Mouse (Mus musculus) forebrain, embryonic 11.5 days (tissue): ENCODE results near the gene Zfp382. TPM values are rescaled to one million over a fixed set of nuclear protein-coding genes. Genes with fewer than 3 reads are reported as not detected.
A peak's percentile ranks its signal among the peaks of the same experiment; 100 is the strongest.

ENCODE experiments used
- ATAC-seq: fragments of 200-750 bp; cut with Nextera tagmentation; replicated peaks from 2 replicates; pipeline ENCODE4 v1.8.0; 2017; ENCODE audit warnings: moderate TSS enrichment; ENCODE audit not compliant: low FRiP score
- DNase-seq: peaks from one replicate; pipeline ENCODE4 v3.0.0-alpha.2; 2017; ENCODE audit warnings: low spot score
- H3K27ac ChIP-seq: fragments of 300-500 bp; sonication (generic); 2 replicates; pipeline ENCODE4 v1.5.1; 2014; ENCODE audit warnings: low read depth, low read length
- H3K27me3 ChIP-seq: fragments of 300-500 bp; sonication (generic); 2 replicates; pipeline ENCODE4 v1.6.1; 2014; ENCODE audit warnings: mild to moderate bottlenecking, low read length, mixed read lengths; ENCODE audit not compliant: control insufficient read depth, insufficient read depth
- H3K36me3 ChIP-seq: fragments of 300-500 bp; sonication (generic); 2 replicates; pipeline ENCODE4 v1.6.1; 2014; ENCODE audit warnings: mild to moderate bottlenecking, low read length, moderate library complexity, mixed read lengths; ENCODE audit not compliant: control insufficient read depth, insufficient read depth
- H3K4me1 ChIP-seq: fragments of 300-500 bp; sonication (generic); replicated peaks from 2 replicates; pipeline ENCODE4 v1.6.1; 2014; ENCODE audit warnings: low read length, mixed read lengths; ENCODE audit not compliant: control insufficient read depth, insufficient read depth
- H3K4me2 ChIP-seq: fragments of 300-500 bp; sonication (generic); 2 replicates; pipeline ENCODE4 v1.6.1; 2014; ENCODE audit warnings: low read depth, mild to moderate bottlenecking, low read length, moderate library complexity, mixed read lengths; ENCODE audit not compliant: severe bottlenecking
- H3K4me3 ChIP-seq: fragments of 300-500 bp; sonication (generic); 2 replicates; pipeline ENCODE4 v1.5.1; 2014; ENCODE audit warnings: low read depth, low read length
- H3K9ac ChIP-seq: fragments of 300-500 bp; sonication (generic); 2 replicates; pipeline ENCODE4 v1.6.1; 2014; ENCODE audit warnings: low read length
- H3K9me3 ChIP-seq: fragments of 300-500 bp; sonication (generic); 2 replicates; pipeline ENCODE4 v1.6.1; 2016; ENCODE audit warnings: low read length, mixed read lengths; ENCODE audit not compliant: control insufficient read depth
- WGBS: fragments of 180-500 bp; shearing (Covaris S2); extraction: QIAGEN DNeasy Blood & Tissue Kit; methylation state at CpG from one replicate; pipeline ENCODE4 v1.1.7; 2014; 5-methylcytosine and 5-hydroxymethylcytosine counted together
- polyA plus RNA-seq: library from polyadenylated mRNA; unstranded; fragments of >200 nt; fragmentation: Nextera tagmentation; extraction: Ambion mirVana; gene quantifications from 2 replicates; pipeline ENCODE4 v1.2.1, GENCODE M21; 2014

The Zfp382 gene
- polyA plus RNA-seq = 12.6 and 15.3 TPM in 2 replicates

DNA sequence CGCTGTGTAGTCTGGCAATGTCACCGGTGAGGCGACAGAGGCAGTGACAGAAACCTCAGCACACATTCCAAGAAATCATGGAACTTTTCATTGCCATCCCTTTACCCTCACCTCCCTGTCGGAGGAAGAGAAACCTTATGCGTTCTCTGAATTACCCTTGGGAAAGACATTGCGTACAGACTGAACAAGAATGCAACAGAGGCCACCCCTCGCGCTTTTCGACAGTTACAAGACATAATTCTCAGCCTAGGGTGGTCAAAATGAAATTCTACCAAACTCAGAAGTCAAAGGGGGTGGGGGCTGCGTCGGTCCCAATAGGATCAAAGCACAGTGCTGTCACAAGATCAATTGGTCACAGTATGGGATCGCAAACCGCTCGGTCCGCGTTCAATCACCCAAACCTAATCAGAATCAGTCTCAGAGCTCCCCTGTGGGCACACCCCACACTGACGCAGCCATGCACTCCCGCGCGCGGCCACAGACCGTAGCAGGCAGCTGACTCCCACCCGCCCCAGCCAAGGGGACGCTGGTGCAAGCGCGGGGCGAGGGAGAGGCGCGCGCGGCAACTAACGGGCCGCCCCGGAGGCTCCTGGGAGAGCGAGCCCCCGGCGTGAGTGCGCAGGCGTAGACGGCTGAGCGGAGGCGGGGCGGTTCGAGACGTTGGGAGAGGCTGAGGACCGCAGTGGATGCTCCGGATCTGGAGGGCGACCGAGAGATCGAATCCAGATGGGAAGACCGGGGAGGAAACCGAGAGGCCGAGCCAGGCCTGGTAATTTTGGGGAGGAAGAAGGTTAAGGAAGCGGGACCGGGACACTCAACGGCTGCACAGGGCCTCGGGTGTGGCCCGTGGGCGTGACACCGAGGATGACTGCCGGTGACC lies at the start of gene Zfp382:
Gene Zfp382 (plus strand): TSS at position 635 of the 880 bp plus-strand sequence.
- Histone ChIP-seq H3K4me1 (peaks cover 2% of the 10 kb centered on the region; the same call in 1 of the 2 replicates), H3K9ac (peak within 1 kb of the TSS; percentile 83), H3K4me3 (peak within 1 kb of the TSS; percentile 66), H3K4me2 (peak within 1 kb of the TSS; percentile 65), H3K36me3 (no peaks in the 10 kb centered on the region; the same call in 1 of the 2 replicates), H3K9me3 (no peaks in the 10 kb centered on the region), H3K27ac (peak within 1 kb of the TSS; percentile 60; the same call in 1 of the 2 replicates), H3K27me3 (no peaks in the 10 kb centered on the region)
- under 1% methylated on average over 61 of the region's 61 CpGs for WGBS
- peak; percentile 96 for DNase-seq
- peak; percentile 96 for ATAC-seq

DNA sequence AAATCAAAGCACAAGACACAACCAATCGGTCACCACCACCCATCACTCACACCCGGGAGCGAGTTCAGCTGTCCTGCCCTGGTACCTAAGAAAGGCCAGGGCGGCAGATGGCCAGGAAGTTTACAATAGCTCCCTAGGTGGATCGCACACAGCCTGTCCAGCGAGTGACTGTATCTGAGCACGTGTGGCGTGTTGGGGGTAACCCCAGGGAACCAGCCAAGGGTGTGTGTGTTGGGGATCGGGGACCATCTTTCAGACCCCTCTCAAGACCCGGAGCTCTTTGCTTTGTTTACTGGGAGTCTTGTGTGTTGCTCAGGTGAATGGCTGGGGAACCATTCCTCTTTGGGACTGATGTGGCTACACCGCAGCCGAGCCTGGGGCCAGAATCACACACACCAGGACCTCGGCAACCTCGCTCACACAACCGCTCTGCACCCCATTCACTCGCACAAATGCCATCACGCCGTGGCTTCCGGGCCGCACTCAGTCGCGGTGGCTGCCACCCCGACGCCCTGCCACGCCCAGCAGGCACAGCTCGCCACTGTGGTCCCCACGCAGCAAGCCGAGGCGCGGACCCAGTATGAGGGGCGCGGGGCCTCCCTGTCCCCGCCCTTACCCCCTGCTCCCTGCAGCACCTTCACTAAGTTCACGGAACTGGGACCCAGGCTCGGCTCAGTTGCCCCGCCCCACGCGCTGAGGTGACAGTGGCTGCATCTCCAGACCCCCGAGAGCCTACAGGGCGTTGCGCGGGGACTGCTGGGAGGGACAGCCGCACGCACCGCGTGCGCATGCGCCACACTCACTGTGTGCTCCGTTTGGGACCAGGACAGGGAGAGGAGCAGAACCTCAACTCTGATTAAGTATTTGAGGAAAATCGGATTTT lies 49.4 kb upstream of the Zfp382 start, which contains the start of gene Zfp82:
Gene Zfp82 (minus strand): TSS at position 755 of the 883 bp plus-strand sequence.
- Histone ChIP-seq H3K4me2 (peak within 1 kb of the TSS; percentile 96), H3K36me3 (no peaks in the 10 kb centered on the region), H3K27me3 (no peaks in the 10 kb centered on the region), H3K9me3 (no peaks in the 10 kb centered on the region), H3K4me3 (peak within 1 kb of the TSS; percentile 71), H3K4me1 (peaks cover 3% of the 10 kb centered on the region; the same call in 1 of the 2 replicates), H3K9ac (peak within 1 kb of the TSS; percentile 77), H3K27ac (peak within 1 kb of the TSS; percentile 41; the same call in 1 of the 2 replicates)
- under 1% methylated on average over 48 of the region's 50 CpGs for WGBS
- DNase-seq (peak; percentile 92), ATAC-seq (peak; percentile 91)

DNA sequence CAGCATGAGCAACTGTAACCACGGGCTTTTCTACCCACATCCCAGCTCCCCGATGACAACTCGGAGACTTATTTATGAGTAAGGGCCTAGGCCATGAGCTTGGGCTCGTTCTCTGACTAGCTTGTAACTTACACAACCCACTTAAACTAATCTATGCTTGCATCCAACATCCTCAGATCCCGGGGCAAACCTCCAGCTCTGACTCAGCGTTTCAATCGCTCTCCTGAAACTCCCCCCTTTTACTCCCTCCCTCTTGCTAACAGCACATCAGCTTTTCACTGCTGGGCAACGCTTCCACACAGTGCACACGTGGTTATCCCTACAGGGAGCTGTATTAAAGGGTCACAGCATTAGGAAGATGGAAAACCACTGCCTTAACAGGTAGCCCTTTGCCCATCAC lies 35.2 kb upstream of the Zfp382 start:
- Histone ChIP-seq H3K9me3 (peaks cover 3% of the 10 kb centered on the region; the same call in 1 of the 2 replicates), H3K4me3 (no peak overlapping the region), H3K9ac (no peak overlapping the region), H3K27me3 (no peaks in the 10 kb centered on the region), H3K4me2 (no peak overlapping the region), H3K36me3 (peaks cover 12% of the 10 kb centered on the region), H3K27ac (no peak overlapping the region), H3K4me1 (peaks cover 8% of the 10 kb centered on the region)
- no peak for DNase-seq
- ATAC-seq = no peak
- WGBS = 96% methylated on average over 9 of the region's 9 CpGs

DNA sequence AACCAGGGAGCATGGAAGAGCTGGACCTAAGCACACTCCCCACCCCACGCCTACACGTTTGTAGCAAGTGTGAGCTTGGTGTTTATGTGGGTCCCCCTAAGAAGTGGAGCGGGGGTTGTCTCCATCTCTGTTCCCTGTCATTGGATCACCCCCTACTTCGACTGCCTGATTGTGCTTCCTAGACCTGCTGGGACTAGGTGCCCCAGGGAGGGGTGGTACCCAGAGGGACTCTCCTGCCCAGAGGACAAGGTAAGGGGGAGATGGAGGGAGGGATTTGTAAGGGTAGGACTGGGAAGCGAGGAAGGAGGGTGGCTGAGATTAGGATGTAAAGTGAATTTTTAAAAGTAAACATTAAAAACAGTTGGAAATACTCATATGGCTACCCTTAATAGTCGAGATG lies 32.3 kb upstream of the Zfp382 start:
- H3K4me3 ChIP-seq = peak overlapping the region; percentile 66
- peaks cover 12% of the 10 kb centered on the region for H3K4me1 ChIP-seq
- H3K4me2 ChIP-seq = peak overlapping the region; percentile 74
- no peak overlapping the region for H3K27ac ChIP-seq
- ATAC-seq (no peak), DNase-seq (no peak)
- no peaks in the 10 kb centered on the region for H3K27me3 ChIP-seq
- H3K36me3 ChIP-seq = peaks cover 12% of the 10 kb centered on the region
- H3K9ac ChIP-seq = peak overlapping the region; percentile 80
- peaks cover 3% of the 10 kb centered on the region; the same call in 1 of the 2 replicates for H3K9me3 ChIP-seq
- 21% methylated on average over 6 of the region's 6 CpGs for WGBS

DNA sequence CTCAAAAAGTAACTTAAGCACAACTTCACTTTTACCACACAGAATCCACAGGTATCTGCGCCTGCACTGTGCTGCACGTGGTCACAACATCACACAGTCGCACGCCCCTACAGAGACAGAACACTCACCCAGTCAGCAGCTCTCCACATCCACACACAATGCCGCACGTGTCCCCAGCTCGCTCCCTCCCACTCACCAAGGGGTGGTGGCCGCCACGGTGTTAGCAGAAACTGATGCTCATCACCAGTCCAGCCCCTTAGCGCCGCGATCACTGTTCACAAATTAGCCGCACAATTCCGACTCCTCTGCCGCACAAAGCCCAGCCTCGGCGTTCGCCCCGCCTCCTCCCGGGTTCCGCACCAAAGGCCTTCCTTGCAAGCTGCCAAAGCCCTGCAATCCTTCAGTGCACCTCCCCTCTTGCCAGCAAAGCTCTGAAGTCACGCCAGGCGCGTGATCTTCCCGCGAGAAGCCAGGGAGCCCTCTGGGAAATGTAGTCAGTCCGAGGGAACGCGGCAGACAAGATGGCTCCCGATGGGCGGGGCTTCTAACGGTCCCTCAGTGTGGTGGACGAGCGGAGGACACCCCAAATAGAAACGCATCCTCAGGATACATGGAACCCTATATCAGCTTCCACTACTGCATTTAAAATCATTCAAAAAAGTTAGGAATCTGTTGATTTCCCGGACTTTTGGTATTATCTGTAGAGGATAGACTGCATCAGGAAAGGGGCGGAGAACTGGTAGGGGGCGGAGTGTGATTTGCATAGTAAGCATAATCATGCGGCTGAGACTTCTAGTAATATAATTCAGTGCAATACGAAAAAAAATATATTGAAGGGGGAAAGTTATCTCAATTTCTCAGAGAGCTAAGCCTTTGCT lies 31.4 kb upstream of the Zfp382 start, which contains the start of the genes Gm26920 and Zfp566:
Gene Gm26920 (minus strand): TSS at position 319 of the 878 bp plus-strand sequence.
Gene Zfp566 (minus strand): TSS at position 436 of the 878 bp plus-strand sequence.
- Histone ChIP-seq H3K36me3 (peaks cover 9% of the 10 kb centered on the region), H3K9ac (peak within 1 kb of the TSS; percentile 80), H3K27ac (peak within 1 kb of the TSS; percentile 70; the same call in 1 of the 2 replicates), H3K4me2 (peak within 1 kb of the TSS; percentile 74), H3K4me1 (peaks cover 13% of the 10 kb centered on the region), H3K4me3 (peak within 1 kb of the TSS; percentile 66), H3K9me3 (no peaks in the 10 kb centered on the region), H3K27me3 (no peaks in the 10 kb centered on the region)
- 0% methylated on average over 40 of the region's 40 CpGs for WGBS
- ATAC-seq (peak; percentile 91), DNase-seq (peak; percentile 98)

DNA sequence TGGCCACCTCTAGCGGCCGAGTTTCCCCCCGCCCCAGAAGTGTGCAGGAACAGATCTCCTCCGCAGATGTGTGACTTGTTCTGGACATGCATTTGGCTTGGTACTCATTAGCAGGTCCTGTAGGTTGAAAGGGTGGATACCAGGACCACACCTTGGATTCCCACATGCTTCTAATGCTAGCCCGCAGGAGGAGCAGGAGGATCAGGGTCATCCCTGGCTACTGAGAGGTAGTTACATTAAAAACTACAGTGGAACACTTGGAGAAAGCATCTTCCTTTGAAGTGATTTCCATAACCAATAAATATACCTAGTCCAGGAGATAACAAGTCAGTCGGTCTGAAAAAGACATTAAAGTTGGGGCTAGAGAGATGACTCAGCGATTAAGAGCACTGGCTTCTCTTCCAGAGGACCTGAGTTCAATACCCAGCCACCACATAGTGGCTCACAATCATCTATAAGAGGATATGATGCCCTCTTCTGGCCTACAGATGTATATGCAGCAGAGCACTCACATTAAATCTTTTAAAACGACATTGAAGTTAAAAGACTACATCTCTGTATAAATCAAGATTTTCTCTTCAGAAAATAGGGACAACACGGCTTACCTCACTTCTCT lies 30.7 kb upstream of the Zfp382 start:
- peaks cover 3% of the 10 kb centered on the region; the same call in 1 of the 2 replicates for H3K36me3 ChIP-seq
- peak overlapping the region; percentile 66 for H3K4me3 ChIP-seq
- peaks cover 14% of the 10 kb centered on the region for H3K4me1 ChIP-seq
- H3K27ac ChIP-seq = peak overlapping the region; percentile 37; the same call in 1 of the 2 replicates
- H3K27me3 ChIP-seq = no peaks in the 10 kb centered on the region
- WGBS = 8% methylated on average over 9 of the region's 9 CpGs
- DNase-seq = no peak
- H3K9me3 ChIP-seq = no peaks in the 10 kb centered on the region
- peak; percentile 5; the same call in 1 of the 2 replicates for ATAC-seq
- peak overlapping the region; percentile 80; the same call in 1 of the 2 replicates for H3K9ac ChIP-seq
- peak overlapping the region; percentile 74 for H3K4me2 ChIP-seq

DNA sequence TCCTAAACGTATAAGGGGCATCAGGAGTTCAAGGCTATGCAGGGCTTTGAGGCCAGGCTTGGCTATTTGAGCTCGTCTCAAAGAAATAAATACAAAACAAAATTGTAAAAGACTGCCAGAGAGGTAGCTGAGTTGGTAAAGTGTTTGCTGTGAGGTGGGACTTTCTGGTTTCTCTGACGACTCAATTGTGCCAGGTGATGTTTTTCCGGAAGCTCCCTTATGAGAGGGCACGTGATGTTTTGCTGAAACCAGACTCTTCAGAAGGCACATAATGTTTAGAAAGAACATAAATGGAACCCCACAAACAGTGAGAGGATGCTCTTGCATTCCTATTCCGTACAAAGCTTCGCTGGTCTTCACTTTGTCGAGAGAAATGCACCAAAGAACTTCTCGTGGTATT lies 29.1 kb upstream of the Zfp382 start:
- no peak for DNase-seq
- Histone ChIP-seq H3K27me3 (no peaks in the 10 kb centered on the region), H3K36me3 (no peaks in the 10 kb centered on the region), H3K27ac (no peak overlapping the region), H3K4me1 (peaks cover 15% of the 10 kb centered on the region), H3K9ac (no peak overlapping the region), H3K4me2 (no peak overlapping the region), H3K9me3 (no peaks in the 10 kb centered on the region), H3K4me3 (no peak overlapping the region)
- ATAC-seq = no peak
- 85% methylated on average over 9 of the region's 9 CpGs for WGBS
